Mouse (Mus musculus) hindbrain, embryonic 16.5 days (tissue): ENCODE results near the gene Trim16. TPM values are rescaled to one million over a fixed set of nuclear protein-coding genes. Genes with fewer than 3 reads are reported as not detected.

Experiments used
- ATAC-seq: fragments of 200-750 bp; cut with Nextera tagmentation; 2 replicates; pipeline ENCODE4 v1.8.0; 2017; ENCODE audit warnings: moderate TSS enrichment, moderate library complexity
- H3K27ac ChIP-seq: fragments of 300-500 bp; sonication (generic); 2 replicates; pipeline ENCODE4 v1.5.1; 2014; ENCODE audit warnings: low read depth, mild to moderate bottlenecking, control low read depth, low read length, moderate library complexity
- H3K27me3 ChIP-seq: fragments of 300-500 bp; sonication (generic); replicated peaks from 2 replicates; pipeline ENCODE4 v1.6.1; 2014; ENCODE audit warnings: low read length; ENCODE audit not compliant: control insufficient read depth, insufficient read depth
- H3K36me3 ChIP-seq: fragments of 300-500 bp; sonication (generic); 2 replicates; pipeline ENCODE4 v1.6.1; 2014; ENCODE audit warnings: mild to moderate bottlenecking, low read length, moderate library complexity, mixed read lengths; ENCODE audit not compliant: control insufficient read depth, insufficient read depth
- H3K4me1 ChIP-seq: fragments of 300-500 bp; sonication (generic); 2 replicates; pipeline ENCODE4 v1.6.1; 2014; ENCODE audit warnings: low read depth, low read length; ENCODE audit not compliant: control insufficient read depth, insufficient read depth
- H3K4me2 ChIP-seq: fragments of 300-500 bp; sonication (generic); 2 replicates; pipeline ENCODE4 v1.6.1; 2014; ENCODE audit warnings: mild to moderate bottlenecking, low read length, control low read depth, moderate library complexity
- H3K4me3 ChIP-seq: fragments of 300-500 bp; sonication (generic); 2 replicates; pipeline ENCODE4 v1.5.1; 2014; ENCODE audit warnings: mild to moderate bottlenecking, low read length, control low read depth, moderate library complexity
- H3K9ac ChIP-seq: fragments of 300-500 bp; sonication (generic); 2 replicates; pipeline ENCODE4 v1.6.1; 2014; ENCODE audit warnings: low read depth, mild to moderate bottlenecking, control low read depth, low read length, moderate library complexity
- H3K9me3 ChIP-seq: fragments of 300-500 bp; sonication (generic); 2 replicates; pipeline ENCODE4 v1.6.1; 2014; ENCODE audit warnings: mild to moderate bottlenecking, low read length, moderate library complexity; ENCODE audit not compliant: control insufficient read depth
- WGBS: fragments of 180-500 bp; shearing (Covaris S2); extraction: QIAGEN DNeasy Blood & Tissue Kit; methylation state at CpG from one replicate; pipeline ENCODE4 v1.1.7; 2014; 5-methylcytosine and 5-hydroxymethylcytosine counted together
- polyA plus RNA-seq: library from polyadenylated mRNA; unstranded; fragments of >200 nt; fragmentation: Nextera tagmentation; extraction: Ambion mirVana; gene quantifications from 2 replicates; pipeline ENCODE4 v1.2.1, GENCODE M21; 2015

The Trim16 gene
- polyA plus RNA-seq, 1 experiment from 2014 or later = 8.0 TPM

DNA sequence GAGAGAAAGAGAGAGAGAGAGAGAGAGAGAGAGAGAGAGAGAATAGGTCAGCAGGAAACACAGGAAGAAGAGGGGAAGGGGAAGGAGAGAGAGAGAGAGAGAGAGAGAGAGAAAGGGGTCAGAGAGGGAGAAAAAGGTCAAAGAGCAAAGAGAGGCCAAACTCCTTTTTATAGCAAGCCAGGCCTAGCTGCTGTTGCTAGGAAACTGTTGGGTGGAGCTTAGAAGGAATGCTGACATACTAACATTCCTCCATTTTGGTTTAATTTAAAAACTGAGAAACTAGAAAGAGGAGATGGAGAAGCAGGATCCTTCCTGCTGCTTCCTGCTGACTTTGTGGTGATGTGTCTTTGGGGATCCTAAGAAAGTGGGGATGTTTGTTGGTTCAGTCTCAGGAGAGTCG, 55.7 kb downstream of the Trim16 start:
- Histone ChIP-seq H3K27ac (no peak overlapping the region), H3K4me1 (0 out of 2 replicates have a peak, but pooled peaks cover 6% of the 10 kb centered on the region), H3K9ac (no peak overlapping the region), H3K27me3 (no peaks in the 10 kb centered on the region), H3K4me2 (no peak overlapping the region), H3K4me3 (no peak overlapping the region), H3K9me3 (no peaks in the 10 kb centered on the region), H3K36me3 (no peaks in the 10 kb centered on the region)
- 76% methylated on average over 1 of the region's 1 CpGs for WGBS
- ATAC-seq = no peak

DNA sequence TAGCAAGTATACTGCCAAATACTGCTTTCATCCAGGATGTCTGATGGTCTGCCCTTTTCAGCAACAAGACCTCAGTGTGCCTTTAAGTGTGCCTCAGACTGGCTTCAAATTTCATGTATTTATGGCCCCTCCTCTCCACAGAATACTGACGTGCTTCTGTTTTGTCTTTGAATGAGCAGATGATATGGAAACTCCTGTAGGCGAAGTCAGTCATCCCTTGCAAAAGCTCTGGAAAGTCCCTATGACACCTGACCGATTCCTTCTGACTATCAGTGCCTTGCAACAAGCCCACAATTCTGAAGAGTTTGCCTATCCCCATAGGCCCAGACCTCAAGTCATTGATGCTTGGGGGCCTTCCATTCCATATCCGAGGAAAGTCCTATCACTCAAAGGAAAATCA, 56.4 kb downstream of the Trim16 start:
- no peak overlapping the region for H3K4me3 ChIP-seq
- no peaks in the 10 kb centered on the region for H3K9me3 ChIP-seq
- H3K9ac ChIP-seq = no peak overlapping the region
- no peak overlapping the region for H3K4me2 ChIP-seq
- H3K4me1 ChIP-seq = 0 out of 2 replicates have a peak, but pooled peaks cover 6% of the 10 kb centered on the region
- ATAC-seq = no peak
- H3K27ac ChIP-seq = no peak overlapping the region
- WGBS = 90% methylated on average over 4 of the region's 4 CpGs
- no peaks in the 10 kb centered on the region for H3K36me3 ChIP-seq
- H3K27me3 ChIP-seq = no peaks in the 10 kb centered on the region

DNA sequence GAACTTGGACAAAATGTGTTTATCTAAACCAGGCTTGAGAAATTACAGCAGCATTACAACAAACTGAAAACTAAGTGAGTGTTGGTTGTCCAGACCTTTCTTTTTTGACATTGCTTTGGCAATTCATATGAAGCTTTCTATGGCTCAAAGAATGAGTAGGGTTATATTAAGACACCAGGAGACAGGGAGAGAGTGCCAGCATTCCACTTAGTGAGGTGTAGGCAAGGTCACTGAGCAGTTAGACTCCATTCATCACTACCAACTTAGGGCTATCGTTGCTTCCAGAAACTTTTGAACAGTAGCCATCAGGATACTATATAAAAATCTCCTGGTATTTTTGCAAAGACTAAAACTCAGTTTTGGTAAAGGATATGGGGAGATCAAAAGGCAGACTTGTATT, 57.4 kb downstream of the Trim16 start:
- WGBS = 92% methylated on average over 1 of the region's 1 CpGs
- no peaks in the 10 kb centered on the region for H3K9me3 ChIP-seq
- H3K27ac ChIP-seq = no peak overlapping the region
- H3K27me3 ChIP-seq = no peaks in the 10 kb centered on the region
- H3K4me3 ChIP-seq = no peak overlapping the region
- no peak for ATAC-seq
- H3K36me3 ChIP-seq = no peaks in the 10 kb centered on the region
- no peak overlapping the region for H3K4me2 ChIP-seq
- H3K4me1 ChIP-seq = 0 out of 2 replicates have a peak, but pooled peaks cover 6% of the 10 kb centered on the region
- H3K9ac ChIP-seq = no peak overlapping the region

DNA sequence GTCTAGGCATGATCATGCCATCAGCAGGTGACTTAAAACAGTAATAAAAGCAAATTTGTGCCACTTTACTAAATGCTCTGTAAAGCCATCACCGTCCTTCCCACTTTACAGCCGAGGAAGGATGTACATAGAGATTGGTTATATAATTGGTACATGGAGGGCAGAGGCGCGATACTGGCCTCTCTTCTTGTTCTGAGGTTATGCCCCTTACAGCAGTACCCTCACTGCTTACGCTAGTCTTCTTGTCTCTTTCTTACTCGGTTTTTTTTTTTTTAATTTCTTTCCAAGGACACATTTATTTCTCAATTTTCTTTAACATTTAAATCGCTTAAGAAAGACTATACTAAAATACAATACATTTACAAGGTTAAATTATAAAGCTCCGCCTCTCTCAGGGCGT, 58.7 kb downstream of the Trim16 start:
- 0 out of 2 replicates have a peak, but pooled peaks cover 6% of the 10 kb centered on the region for H3K4me1 ChIP-seq
- no peaks in the 10 kb centered on the region for H3K27me3 ChIP-seq
- WGBS = 28% methylated on average over 9 of the region's 9 CpGs
- ATAC-seq = peak; percentile 23
- peak overlapping the region; percentile 65 for H3K4me3 ChIP-seq
- peak overlapping the region; percentile 41; the same call in 1 of the 2 replicates for H3K9ac ChIP-seq
- H3K27ac ChIP-seq = peak overlapping the region; percentile 20; the same call in 1 of the 2 replicates
- no peaks in the 10 kb centered on the region for H3K36me3 ChIP-seq
- peak overlapping the region; percentile 73 for H3K4me2 ChIP-seq
- no peaks in the 10 kb centered on the region for H3K9me3 ChIP-seq

DNA sequence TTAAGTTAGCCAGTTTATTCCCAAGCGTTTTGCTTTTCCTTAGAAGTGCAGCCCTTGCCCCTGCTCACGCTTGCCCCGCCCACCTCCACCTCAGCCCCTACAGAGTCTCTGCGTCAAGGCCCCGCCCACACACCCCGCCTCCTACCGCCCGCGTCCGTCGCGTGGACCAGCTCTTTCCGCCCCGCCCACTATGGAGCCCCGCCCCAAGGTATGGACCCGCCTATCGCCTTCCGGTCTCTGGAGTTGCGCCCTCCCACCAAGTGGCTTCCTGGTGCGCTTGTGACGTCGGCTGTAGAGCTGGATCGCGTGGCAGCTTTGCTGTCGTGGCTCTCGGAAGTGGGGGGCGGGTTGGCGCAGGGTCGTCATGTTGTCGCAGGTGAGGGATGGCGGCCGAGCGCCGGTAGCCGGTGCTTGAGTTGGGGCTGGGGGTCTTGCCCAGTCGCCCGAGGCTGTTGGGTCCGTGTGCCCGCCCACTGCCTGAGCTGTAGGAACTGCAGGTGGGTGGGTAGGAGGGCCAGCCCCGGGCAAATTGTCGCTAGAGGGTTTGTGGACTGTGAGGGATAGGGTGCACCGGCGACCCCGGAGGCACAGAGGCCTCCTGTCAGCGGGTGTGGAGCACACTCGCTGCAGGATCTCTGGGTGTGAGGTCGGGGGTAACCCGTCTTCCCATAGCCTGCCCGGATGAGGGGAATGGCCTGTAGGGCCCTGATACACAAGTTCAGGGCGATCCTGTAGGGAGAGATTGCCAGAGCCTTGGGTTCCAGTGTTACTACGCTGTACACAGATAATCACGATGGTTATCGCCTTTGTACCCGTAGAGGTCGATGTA, 59.4 kb downstream of the Trim16 start, which contains the start of gene Tvp23b:
Tvp23b (plus strand) TSS at position 236 of the 829 bp plus-strand sequence.
- peak within 1 kb of the TSS; percentile 73 for H3K4me2 ChIP-seq
- H3K9me3 ChIP-seq = no peaks in the 10 kb centered on the region
- peak within 1 kb of the TSS; percentile 65 for H3K4me3 ChIP-seq
- H3K27ac ChIP-seq = peak within 1 kb of the TSS; percentile 76
- peak; percentile 98 for ATAC-seq
- H3K9ac ChIP-seq = peak within 1 kb of the TSS; percentile 80
- WGBS = 2% methylated on average over 55 of the region's 55 CpGs
- H3K4me1 ChIP-seq = 0 out of 2 replicates have a peak, but pooled peaks cover 6% of the 10 kb centered on the region
- H3K36me3 ChIP-seq = no peaks in the 10 kb centered on the region
- no peaks in the 10 kb centered on the region for H3K27me3 ChIP-seq

DNA sequence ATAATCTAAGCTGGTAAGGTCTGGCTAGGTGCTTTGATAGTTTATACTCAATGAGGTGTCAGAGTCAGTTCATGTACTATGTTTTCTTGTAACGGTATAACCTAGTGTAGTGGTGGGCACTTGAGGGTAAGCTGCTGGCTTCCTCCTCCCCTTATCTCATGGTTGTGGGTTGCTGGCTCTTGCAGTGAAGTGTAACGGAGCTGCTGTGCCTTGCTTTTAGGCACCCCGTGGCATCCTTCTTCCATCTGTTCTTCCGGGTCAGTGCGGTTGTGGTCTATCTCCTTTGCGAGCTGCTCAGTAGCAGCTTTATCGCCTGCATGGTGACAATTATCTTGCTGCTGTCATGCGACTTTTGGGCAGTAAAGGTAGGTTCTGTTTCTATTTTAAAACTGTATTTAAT, 63.4 kb downstream of the Trim16 start:
- no peaks in the 10 kb centered on the region for H3K27me3 ChIP-seq
- H3K4me1 ChIP-seq = 0 out of 2 replicates have a peak, but pooled peaks cover 6% of the 10 kb centered on the region
- H3K9me3 ChIP-seq = no peaks in the 10 kb centered on the region
- WGBS = 96% methylated on average over 8 of the region's 8 CpGs
- no peak overlapping the region for H3K9ac ChIP-seq
- no peak for ATAC-seq
- H3K4me2 ChIP-seq = no peak overlapping the region
- no peak overlapping the region for H3K27ac ChIP-seq
- no peak overlapping the region for H3K4me3 ChIP-seq
- H3K36me3 ChIP-seq = peaks cover 9% of the 10 kb centered on the region

DNA sequence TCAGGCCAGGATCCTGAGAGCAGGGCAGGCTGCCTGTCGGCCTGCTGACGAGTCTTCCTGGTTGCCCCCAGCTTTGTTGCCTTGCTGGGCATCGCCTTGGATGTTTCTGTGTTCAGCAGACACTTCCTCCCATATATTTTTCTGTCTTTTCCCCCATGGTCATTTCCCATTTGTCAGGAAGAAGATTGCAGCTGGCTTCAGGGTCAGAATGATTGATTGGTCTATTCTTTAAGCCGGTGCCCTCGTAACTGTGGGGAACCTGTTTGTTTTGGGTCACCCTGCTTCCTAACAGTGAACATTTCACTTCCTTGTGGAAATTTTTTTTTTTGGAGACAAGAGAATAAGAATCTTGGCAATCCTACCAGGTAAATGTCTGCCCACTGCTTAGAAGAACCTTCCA, 65.3 kb downstream of the Trim16 start:
- Histone ChIP-seq H3K9me3 (no peaks in the 10 kb centered on the region), H3K4me3 (no peak overlapping the region), H3K27ac (no peak overlapping the region), H3K9ac (no peak overlapping the region), H3K4me1 (0 out of 2 replicates have a peak, but pooled peaks cover 1% of the 10 kb centered on the region), H3K4me2 (no peak overlapping the region), H3K36me3 (peaks cover 9% of the 10 kb centered on the region), H3K27me3 (no peaks in the 10 kb centered on the region)
- 61% methylated on average over 5 of the region's 5 CpGs for WGBS
- no peak for ATAC-seq

DNA sequence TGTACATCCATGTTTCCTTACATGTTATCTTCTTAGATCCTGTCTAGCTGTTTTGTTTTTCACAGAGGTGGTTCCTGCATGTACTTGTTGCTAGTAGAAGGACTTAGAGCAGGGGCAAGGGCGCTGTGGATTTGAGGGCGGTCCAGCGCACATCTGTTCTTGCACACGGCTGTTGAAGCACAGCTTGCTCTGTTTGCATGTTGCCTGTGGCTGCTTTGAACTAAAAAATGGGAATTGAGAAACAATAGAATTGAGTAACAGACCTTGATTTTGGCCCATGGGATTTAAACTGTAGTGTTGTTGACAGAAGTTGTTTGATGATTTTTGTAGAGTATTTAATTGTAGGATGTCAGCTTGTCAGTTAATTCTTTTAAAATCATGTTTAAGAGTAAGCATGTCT, 70.8 kb downstream of the Trim16 start:
- Histone ChIP-seq H3K4me3 (no peak overlapping the region), H3K4me1 (no peaks in the 10 kb centered on the region), H3K4me2 (no peak overlapping the region), H3K9ac (no peak overlapping the region), H3K36me3 (peaks cover 16% of the 10 kb centered on the region), H3K27ac (no peak overlapping the region), H3K27me3 (no peaks in the 10 kb centered on the region), H3K9me3 (no peaks in the 10 kb centered on the region)
- no peak for ATAC-seq
- 80% methylated on average over 4 of the region's 4 CpGs for WGBS

DNA sequence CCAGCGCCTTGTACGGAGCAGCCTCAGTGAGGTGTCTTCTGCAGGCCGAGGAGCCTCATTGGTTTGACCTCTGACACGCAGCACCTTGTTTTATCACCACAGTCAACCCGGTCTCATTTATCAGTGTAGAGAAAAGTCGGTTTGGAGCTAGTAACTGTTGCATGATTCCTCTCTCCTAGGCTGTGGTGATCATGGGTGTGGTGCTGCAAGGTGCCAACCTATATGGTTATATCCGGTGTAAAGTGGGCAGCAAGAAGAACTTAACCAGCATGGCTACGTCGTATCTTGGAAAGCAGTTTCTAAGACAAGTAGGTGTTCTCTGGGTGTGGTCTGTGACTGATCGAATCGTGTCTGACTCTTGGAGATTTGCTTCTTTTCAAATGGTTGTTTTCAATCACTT, 71.7 kb downstream of the Trim16 start:
- Histone ChIP-seq H3K4me1 (no peaks in the 10 kb centered on the region), H3K4me3 (no peak overlapping the region), H3K36me3 (peaks cover 11% of the 10 kb centered on the region), H3K27me3 (no peaks in the 10 kb centered on the region), H3K27ac (no peak overlapping the region), H3K9me3 (no peaks in the 10 kb centered on the region), H3K9ac (no peak overlapping the region), H3K4me2 (no peak overlapping the region)
- WGBS = 95% methylated on average over 11 of the region's 11 CpGs
- no peak for ATAC-seq
